Mouse (Mus musculus) right cerebral cortex, postnatal 4 days (tissue): ENCODE data around the gene Hus1b.
A peak's percentile ranks its signal among the peaks of the same experiment; 100 is the strongest.

Experiments used
- DNase-seq: peaks from one replicate; pipeline ENCODE4 v3.0.0-alpha.2; 2022

Hus1b gene

GRCm38 (mm10) chr13:30947540-30947939 is at the start of gene Hus1b:
TSS of gene Hus1b (minus strand) at chr13:30947759.
- DNase-seq: no peak

GRCm38 (mm10) chr13:30994249-30994858 is 46.8 kb upstream of the Hus1b start:
- DNase-seq: no peak

DNA sequence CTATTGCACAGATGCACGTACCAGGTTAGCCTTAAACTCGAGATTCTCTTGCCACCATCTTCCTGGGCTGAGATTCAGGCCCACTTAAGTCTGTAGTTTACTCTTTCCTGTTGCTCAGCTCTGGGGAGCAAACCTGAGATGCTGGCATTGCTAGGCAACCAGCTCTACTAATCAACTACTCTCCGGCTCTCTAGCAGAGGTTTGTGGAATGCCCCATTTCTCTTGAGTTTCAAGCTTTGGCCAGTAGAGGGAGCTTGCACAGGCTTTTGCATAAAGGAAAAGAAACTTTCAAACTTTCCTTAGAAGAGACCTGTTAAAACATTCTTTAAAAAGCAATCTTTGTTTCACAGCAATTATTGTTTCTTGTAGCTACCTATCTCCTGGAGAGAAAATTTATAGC is 46.3 kb upstream of the Hus1b start:
- peak; percentile 54 for DNase-seq

DNA sequence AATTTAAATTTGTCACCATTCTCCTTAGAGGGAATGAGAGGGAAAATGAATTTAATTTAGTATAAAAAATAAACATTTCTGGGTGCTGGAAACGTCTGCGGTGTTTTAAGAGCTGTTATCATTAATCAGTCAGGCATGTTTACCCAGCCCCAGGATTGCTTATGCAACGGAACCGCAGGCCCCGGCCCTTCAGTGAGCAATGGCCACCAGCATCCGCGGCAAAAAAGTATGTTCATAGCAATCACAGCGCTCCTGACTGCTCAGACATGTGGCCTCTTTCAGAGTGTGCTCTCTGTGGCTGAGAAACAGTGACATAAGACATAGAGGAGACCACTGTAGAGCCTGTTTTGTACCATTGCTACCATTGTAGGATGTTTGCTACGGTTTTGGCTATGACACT is 42.7 kb upstream of the Hus1b start:
- no peak for DNase-seq

- no peak for DNase-seq
Measured at GRCm38 (mm10) chr13:30989710-30990109, 42.2 kb upstream of the Hus1b start.

DNA sequence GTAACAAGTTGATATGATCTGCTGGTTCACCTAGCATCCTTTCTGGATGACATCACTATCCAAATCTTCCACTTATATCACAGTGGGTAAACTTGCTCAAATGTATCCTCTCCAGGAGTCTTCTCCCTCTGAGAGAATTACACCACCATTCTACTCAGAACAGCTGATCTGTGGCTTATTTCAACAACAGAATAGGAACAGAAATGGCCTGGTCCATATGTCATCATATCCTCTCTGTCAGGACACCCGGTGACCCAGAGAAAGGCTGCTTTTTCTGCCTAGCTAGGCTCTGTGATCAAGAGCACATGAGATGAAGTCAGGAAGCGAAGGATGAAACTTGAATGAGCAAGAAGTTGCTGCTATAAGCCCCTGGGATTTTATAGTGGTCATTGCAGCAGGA is 40.1 kb upstream of the Hus1b start:
- no peak for DNase-seq

- no peak for DNase-seq
Measured at GRCm38 (mm10) chr13:30986934-30987455, 39.4 kb upstream of the Hus1b start.

DNA sequence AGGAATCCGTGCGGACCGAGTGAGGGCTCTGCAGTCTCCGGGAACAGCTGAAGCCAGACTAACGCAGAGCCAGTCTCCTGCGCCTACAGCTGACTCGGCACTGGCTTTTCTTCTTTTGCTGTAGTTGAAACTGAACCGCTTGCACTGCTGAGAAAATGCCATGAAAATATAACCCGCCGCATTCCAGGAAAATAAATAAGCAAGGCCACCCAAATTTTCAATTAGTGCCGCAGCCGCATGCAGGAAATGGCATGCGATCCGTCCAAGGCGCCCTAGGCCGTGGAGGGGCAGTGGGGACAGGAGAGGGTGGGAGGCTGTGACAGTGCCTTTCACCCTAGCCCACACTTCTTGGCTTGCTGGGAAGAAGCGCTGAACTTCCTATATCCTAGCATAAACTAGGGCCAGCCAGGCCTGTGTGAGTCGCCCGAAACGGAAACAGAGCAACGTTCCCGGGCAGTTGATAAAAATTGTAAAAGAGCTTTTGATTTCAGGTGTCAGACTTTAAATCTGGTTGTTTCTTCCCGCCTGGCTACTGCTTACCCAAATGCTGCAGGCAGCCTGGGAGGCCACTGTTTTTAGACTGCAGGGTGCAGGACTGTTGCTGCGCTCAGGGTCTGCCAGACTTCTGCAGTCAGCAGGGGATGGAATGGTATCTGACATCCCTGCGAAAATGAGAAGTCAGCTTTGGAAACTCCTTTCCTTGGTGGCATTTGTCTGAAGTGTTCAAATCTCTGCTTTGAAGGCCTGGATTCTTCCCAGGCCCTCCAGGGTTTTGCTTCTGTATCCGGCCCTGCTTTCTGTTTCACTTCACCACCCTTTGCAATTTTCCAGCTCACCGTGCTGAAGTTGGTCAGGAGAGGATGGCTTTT is 38.3 kb upstream of the Hus1b start:
- peak; percentile 47 for DNase-seq

- no peak for DNase-seq
Measured at GRCm38 (mm10) chr13:30985275-30985597, 37.7 kb upstream of the Hus1b start.

DNA sequence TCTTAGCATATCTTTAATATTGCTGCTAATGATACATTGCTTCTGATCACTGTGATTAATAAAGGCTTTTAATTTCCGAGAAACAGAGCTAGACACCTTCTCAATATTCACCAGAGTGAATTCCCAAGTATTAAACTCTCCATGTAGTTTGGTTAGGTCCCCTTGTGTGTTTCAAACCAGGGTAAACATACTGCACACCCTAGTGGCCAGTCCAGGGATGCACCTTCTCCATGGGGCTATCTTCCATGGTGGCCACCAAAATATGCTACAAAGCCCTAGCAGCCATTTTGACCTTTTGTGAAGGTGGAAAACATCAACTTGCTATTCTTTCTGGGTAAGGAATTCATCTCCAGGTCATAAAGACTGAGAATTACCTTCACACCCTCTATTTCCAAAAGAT is 34.1 kb upstream of the Hus1b start:
- no peak for DNase-seq

- no peak for DNase-seq
Measured at GRCm38 (mm10) chr13:30978224-30978623, 30.7 kb upstream of the Hus1b start.

DNA sequence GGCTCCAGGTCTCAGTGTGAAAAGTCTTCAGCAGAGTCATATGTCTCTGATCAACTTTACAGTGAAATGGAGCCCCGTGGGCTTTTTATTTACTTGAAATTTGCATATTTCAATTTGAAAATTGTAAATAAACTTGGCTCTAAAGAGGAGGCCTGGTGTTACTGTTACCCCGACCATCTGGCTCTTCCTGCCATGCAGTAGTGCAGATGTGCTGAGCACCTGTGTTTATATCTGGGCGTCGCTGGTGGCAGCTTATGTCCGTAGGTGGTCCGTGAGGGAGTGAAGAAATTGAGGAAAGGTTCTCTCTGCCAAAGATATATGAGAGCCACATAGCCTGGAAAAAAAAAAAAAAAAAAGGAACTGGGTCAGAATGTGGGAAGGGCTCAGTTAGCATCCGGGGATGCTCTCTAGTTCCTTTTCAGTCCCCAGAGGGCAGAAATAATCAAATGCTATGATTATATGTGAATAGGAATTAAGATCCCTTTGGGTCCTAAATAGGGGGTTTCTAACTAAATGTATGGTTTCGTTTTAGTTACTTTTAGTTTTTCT is 29.1 kb upstream of the Hus1b start:
- DNase-seq: no peak

DNA sequence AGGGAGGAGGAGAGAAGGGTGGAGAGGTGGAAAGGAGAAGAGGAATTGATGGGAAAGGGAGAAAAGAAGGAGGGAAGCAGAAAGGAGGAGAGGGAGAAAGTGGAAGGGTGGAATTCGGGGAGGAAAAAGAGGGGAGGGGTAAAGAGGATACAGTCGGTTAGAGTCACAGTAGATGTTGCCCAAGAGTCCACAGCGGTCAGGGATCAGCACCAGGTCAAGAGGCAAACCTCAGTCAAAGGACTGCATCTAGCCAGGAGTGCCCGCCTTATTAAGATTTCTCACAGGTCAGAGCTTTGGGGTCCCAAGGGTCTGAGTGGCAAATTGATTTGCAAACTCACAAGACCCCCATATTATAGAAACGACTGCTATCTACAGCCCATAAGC is 26.7 kb upstream of the Hus1b start:
- no peak for DNase-seq

DNA sequence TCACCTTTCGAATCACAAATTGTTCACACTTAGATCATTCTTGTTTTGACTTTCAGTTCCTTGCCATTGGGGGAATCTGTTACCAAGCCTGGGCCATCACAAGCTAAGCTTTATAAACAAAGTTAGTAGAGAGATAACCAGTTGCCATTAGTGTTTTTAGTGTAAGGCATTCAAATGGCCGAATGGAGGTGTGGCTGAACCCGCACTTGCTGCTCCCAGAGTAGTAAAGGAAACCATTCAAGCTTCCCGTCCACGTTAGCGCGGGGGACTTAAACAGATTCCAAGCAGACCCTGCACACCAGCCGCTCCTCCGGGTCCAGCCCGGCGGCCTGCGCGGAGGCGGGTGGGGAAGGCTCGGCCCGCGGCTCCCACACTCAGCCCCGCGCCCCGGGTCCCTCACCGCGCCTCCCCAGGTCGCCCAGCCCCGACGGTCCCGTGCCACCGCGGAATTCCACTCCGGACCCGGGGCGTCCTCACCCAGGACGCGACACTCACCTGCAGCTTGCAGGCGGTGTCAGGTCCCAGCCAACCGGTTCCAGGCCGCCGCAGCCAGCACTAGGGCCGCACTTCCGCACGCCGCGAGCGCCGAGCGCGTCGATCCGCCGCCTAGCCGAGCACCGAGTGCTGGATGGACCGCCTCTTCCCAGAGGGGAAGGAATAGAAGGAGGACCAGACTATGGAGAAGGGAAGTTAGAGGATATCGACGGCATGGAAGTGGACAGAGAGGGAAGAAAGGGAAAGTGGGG is 26.1 kb upstream of the Hus1b start, which contains the start of the genes Exoc2 and Gm5447:
Exoc2 (minus strand) TSS at position 593 of the 746 bp plus-strand sequence.
Gm5447 (plus strand) TSS at position 704 of the 746 bp plus-strand sequence.
- DNase-seq: peak; percentile 80

DNA sequence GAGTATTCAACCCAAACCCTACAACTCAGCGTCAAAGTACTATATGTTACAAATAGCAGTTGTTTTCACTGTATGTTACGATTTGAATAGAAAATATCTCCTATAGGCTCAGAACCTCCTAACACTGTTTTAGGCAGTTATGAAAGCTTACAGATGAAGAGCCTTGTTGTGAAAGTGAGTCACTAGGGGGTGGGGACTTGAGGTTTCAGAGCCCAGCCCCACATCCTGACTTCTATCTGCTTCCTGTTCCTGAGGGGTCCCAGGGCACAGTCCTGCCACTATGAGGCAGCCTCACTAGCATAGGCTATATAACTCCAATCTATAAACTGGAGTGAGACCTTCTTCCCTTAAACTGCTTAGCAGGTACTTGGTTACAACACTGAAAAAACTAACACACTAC is 24.5 kb upstream of the Hus1b start:
- no peak for DNase-seq

GRCm38 (mm10) chr13:30971047-30971446 is 23.5 kb upstream of the Hus1b start:
- DNase-seq: no peak

DNA sequence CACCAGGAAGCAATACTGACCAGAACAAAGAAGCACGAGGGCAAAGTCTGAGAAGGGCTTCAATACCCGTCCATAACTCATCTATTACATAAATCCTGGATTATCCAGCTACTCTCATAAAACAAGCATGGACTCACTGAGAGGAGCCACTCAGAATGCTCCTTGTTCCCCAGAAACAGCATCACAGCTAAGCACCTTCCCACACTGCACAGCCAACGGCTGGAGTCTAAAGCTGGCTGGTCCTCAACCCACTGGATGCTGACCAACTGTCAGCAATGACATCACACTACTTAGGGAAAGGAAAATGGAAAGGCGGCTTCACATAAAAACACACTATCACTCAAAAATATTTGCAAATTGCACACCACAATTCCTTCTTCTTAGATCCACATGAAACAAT is 20.8 kb upstream of the Hus1b start:
- DNase-seq: no peak

DNA sequence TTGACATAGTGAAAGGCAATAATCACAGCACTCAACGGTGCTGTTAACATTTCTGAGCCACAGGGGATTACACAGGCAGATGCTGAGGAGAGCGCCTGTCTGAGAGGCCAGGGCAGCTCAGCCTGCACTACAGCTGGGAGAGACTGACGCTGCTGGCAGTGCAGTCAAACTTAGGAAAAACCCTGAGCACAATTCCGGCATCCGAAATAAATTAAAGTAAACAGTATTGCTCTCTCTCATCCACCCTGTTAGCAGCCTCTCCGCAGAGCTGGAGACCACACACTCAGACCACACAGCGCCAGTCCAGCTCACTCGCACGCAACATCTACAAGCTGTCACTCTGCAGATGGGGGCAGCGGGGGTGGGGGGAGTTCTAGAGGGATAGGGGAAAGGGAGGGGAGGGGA is 18.9 kb upstream of the Hus1b start:
- peak; percentile 9 for DNase-seq

DNA sequence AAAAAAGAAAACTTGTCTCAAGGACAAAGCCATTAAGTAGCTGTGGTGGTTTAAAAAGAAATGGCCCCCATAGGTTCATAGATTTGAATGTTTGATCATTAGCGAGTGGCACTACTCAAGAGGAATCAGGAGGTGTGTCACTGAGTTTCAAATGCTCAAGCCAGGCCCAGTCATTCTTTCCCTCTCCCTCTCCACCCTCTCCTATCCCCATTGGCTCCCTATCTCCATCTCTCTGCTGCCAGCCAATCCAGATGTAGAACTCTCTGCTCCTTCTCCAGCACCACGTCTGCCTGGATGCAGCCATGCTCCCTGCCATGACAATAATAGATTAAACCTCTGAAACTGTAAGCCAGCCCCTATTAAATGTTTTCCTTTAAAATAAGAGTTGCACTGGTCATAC is 14.4 kb upstream of the Hus1b start:
- DNase-seq: no peak

GRCm38 (mm10) chr13:30960714-30961113 is 13.2 kb upstream of the Hus1b start:
- no peak for DNase-seq

DNA sequence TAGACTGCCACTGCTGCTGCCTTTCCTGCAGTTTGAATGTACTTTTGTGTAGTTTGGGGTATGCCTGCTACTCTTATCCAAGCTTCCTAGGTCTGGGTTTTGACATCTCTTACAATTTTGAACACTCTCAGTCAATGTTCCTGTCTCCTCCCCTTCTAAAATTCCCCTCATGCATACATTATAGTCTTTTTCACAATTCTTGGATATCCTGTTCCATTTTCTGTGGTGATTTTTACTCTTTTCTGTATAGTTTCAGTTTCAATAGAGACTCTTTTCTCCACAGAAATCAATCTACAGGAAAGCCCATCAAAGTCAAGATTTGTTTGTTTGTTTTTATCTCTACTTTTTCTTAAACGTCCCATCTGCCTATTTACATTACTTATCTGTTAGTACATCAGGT is 6.0 kb upstream of the Hus1b start:
- no peak for DNase-seq

DNA sequence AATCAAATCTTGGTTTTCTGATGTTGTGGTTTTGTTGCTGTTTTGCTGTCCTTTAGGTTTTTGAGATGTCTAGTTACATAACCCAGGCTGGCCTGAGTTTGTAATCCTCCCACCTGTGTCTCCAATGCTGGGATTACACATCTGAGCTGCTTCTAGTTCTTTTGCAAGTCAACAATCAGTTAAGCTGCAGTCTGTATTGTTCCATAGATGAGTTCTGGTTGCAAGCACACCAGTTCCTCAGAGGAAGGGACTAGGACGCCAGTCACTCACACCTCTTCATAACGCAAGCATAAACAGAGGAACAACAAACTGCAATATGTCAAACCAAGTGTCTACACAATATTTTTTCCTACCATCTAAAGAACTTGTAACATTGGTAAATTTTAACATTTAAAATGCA is 4.5 kb upstream of the Hus1b start:
- DNase-seq: no peak

GRCm38 (mm10) chr13:30949181-30949580 is 1.6 kb upstream of the Hus1b start:
- no peak for DNase-seq
